Mouse (Mus musculus): ENCODE measurements around the gene Stx1a. TPM values are rescaled to one million over a fixed set of nuclear protein-coding genes. Genes with fewer than 3 reads are reported as not detected.
A peak's percentile ranks its signal among the peaks of the same experiment; 100 is the strongest.
"Not testable (repeated sequence)": the region's sequence is repeated elsewhere in the genome, so short reads cannot be mapped to it uniquely, and the experiment has no call there.

Stx1a gene
- polyA plus RNA-seq, 1 experiment from 2014 or later = 13.8 TPM

GRCm38 (mm10) chr5:135053356-135053755 is 30.1 kb downstream of the Stx1a start:
- no peak overlapping the region for H3K27ac ChIP-seq (replicated peaks)
- H3K4me1 ChIP-seq = no peaks in the 10 kb centered on the region
- no peak for DNase-seq (ENCODE audit: low spot score)
- no peaks in the 10 kb centered on the region for H3K9me3 ChIP-seq
- no peak overlapping the region for H3K4me3 ChIP-seq
- peaks cover 98% of the 10 kb centered on the region for H3K36me3 ChIP-seq (replicated peaks)
- H3K27me3 ChIP-seq (replicated peaks; ENCODE audit: low read depth, poor library complexity, severe bottlenecking) = no peaks in the 10 kb centered on the region
- 90% methylated on average over 12 of the region's 12 CpGs for WGBS

- Histone ChIP-seq H3K9me3 (peaks cover 8% of the 10 kb centered on the region; the same call in 1 of the 2 replicates), H3K27ac (replicated peaks) (peak within 1 kb of the TSS; percentile 84), H3K4me3 (peak within 1 kb of the TSS; percentile 85), H3K27me3 (replicated peaks; ENCODE audit: low read depth, poor library complexity, severe bottlenecking) (no peaks in the 10 kb centered on the region), H3K4me1 (peaks cover 24% of the 10 kb centered on the region), H3K36me3 (replicated peaks) (peaks cover 69% of the 10 kb centered on the region)
- DNase-seq (ENCODE audit: low spot score) = peak; percentile 97
- WGBS = under 1% methylated on average over 52 of the region's 52 CpGs
Measured at GRCm38 (mm10) chr5:135063629-135064381, 40.5 kb downstream of the Stx1a start, which contains the start of gene Dnajc30. Gene Dnajc30, plus strand, starts transcription at chr5:135064202.

- Histone ChIP-seq H3K9me3 (peaks cover 8% of the 10 kb centered on the region; the same call in 1 of the 2 replicates), H3K36me3 (replicated peaks) (peaks cover 64% of the 10 kb centered on the region), H3K27me3 (replicated peaks; ENCODE audit: low read depth, poor library complexity, severe bottlenecking) (no peaks in the 10 kb centered on the region), H3K4me3 (peak overlapping the region; percentile 85), H3K27ac (replicated peaks) (peak overlapping the region; percentile 84), H3K4me1 (peaks cover 24% of the 10 kb centered on the region)
- no peak for DNase-seq (ENCODE audit: low spot score)
- under 1% methylated on average over 40 of the region's 40 CpGs for WGBS
Measured at GRCm38 (mm10) chr5:135064382-135064766, 41.1 kb downstream of the Stx1a start.

- Histone ChIP-seq H3K27ac (replicated peaks) (peak within 1 kb of the TSS; percentile 84), H3K4me1 (peaks cover 24% of the 10 kb centered on the region), H3K36me3 (replicated peaks) (peaks cover 58% of the 10 kb centered on the region), H3K4me3 (peak within 1 kb of the TSS; percentile 85)
- not testable (repeated sequence) for DNase-seq (ENCODE audit: low spot score); H3K9me3 ChIP-seq; H3K27me3 ChIP-seq (replicated peaks; ENCODE audit: low read depth, poor library complexity, severe bottlenecking)
- WGBS = 79% methylated on average over 9 of the region's 9 CpGs
Measured at GRCm38 (mm10) chr5:135064909-135065446, 41.7 kb downstream of the Stx1a start, which contains the start of gene Bud23. Gene Bud23, minus strand, starts transcription at chr5:135064959.

GRCm38 (mm10) chr5:135066008-135066407 is 42.7 kb downstream of the Stx1a start:
- Histone ChIP-seq H3K36me3 (replicated peaks) (peaks cover 52% of the 10 kb centered on the region), H3K9me3 (peaks cover 8% of the 10 kb centered on the region; the same call in 1 of the 2 replicates), H3K27ac (replicated peaks) (no peak overlapping the region), H3K4me3 (0 out of 2 replicates have a peak overlapping the region, but pooled peaks have one; percentile 0), H3K4me1 (peaks cover 24% of the 10 kb centered on the region), H3K27me3 (replicated peaks; ENCODE audit: low read depth, poor library complexity, severe bottlenecking) (no peaks in the 10 kb centered on the region)
- no peak for DNase-seq (ENCODE audit: low spot score)
- WGBS = 96% methylated on average over 3 of the region's 3 CpGs

- H3K9me3 ChIP-seq = peaks cover 8% of the 10 kb centered on the region; the same call in 1 of the 2 replicates
- WGBS = 90% methylated on average over 3 of the region's 3 CpGs
- peaks cover 27% of the 10 kb centered on the region for H3K4me1 ChIP-seq
- no peak overlapping the region for H3K27ac ChIP-seq (replicated peaks)
- H3K36me3 ChIP-seq (replicated peaks) = peaks cover 72% of the 10 kb centered on the region
- no peak for DNase-seq (ENCODE audit: low spot score)
- H3K4me3 ChIP-seq = no peak overlapping the region
- no peaks in the 10 kb centered on the region for H3K27me3 ChIP-seq (replicated peaks; ENCODE audit: low read depth, poor library complexity, severe bottlenecking)
Measured at GRCm38 (mm10) chr5:135070448-135070847, 47.2 kb downstream of the Stx1a start.

GRCm38 (mm10) chr5:135072061-135072460 is 48.8 kb downstream of the Stx1a start:
- Histone ChIP-seq H3K36me3 (replicated peaks) (peaks cover 67% of the 10 kb centered on the region), H3K27me3 (replicated peaks; ENCODE audit: low read depth, poor library complexity, severe bottlenecking) (no peaks in the 10 kb centered on the region), H3K4me1 (peaks cover 32% of the 10 kb centered on the region), H3K27ac (replicated peaks) (no peak overlapping the region), H3K4me3 (no peak overlapping the region), H3K9me3 (peaks cover 8% of the 10 kb centered on the region; the same call in 1 of the 2 replicates)
- DNase-seq (ENCODE audit: low spot score) = no peak
- 92% methylated on average over 2 of the region's 2 CpGs for WGBS

- H3K27ac ChIP-seq (replicated peaks) = no peak overlapping the region
- no peak for DNase-seq (ENCODE audit: low spot score)
- H3K9me3 ChIP-seq = peaks cover 8% of the 10 kb centered on the region; the same call in 1 of the 2 replicates
- 59% methylated on average over 6 of the region's 6 CpGs for WGBS
- H3K27me3 ChIP-seq (replicated peaks; ENCODE audit: low read depth, poor library complexity, severe bottlenecking) = no peaks in the 10 kb centered on the region
- H3K4me1 ChIP-seq = peaks cover 36% of the 10 kb centered on the region
- peak overlapping the region; percentile 34; the same call in 1 of the 2 replicates for H3K4me3 ChIP-seq
- H3K36me3 ChIP-seq (replicated peaks) = peaks cover 60% of the 10 kb centered on the region
Measured at GRCm38 (mm10) chr5:135072720-135073119, 49.4 kb downstream of the Stx1a start.

- H3K9me3 ChIP-seq = peaks cover under 1% of the 10 kb centered on the region; the same call in 1 of the 2 replicates
- peak overlapping the region; percentile 34 for H3K4me3 ChIP-seq
- H3K36me3 ChIP-seq (replicated peaks) = peaks cover 52% of the 10 kb centered on the region
- H3K27me3 ChIP-seq (replicated peaks; ENCODE audit: low read depth, poor library complexity, severe bottlenecking) = no peaks in the 10 kb centered on the region
- peaks cover 40% of the 10 kb centered on the region for H3K4me1 ChIP-seq
- H3K27ac ChIP-seq (replicated peaks) = peak overlapping the region; percentile 72
- 22% methylated on average over 26 of the region's 26 CpGs for WGBS
- peak; percentile 21 for DNase-seq (ENCODE audit: low spot score)
Measured at GRCm38 (mm10) chr5:135073349-135074150, 50.3 kb downstream of the Stx1a start.

- DNase-seq (ENCODE audit: low spot score) = no peak
- Histone ChIP-seq H3K9me3 (no peaks in the 10 kb centered on the region), H3K4me3 (no peak overlapping the region), H3K36me3 (replicated peaks) (peaks cover 49% of the 10 kb centered on the region), H3K27ac (replicated peaks) (no peak overlapping the region), H3K27me3 (replicated peaks; ENCODE audit: low read depth, poor library complexity, severe bottlenecking) (peaks cover 9% of the 10 kb centered on the region; the same call in 1 of the 2 replicates), H3K4me1 (peaks cover 42% of the 10 kb centered on the region)
- 67% methylated on average over 4 of the region's 4 CpGs for WGBS
Measured at GRCm38 (mm10) chr5:135075655-135076054, 52.4 kb downstream of the Stx1a start.

- DNase-seq (ENCODE audit: low spot score) = no peak
- peak overlapping the region; percentile 97 for H3K27ac ChIP-seq (replicated peaks)
- 88% methylated on average over 14 of the region's 14 CpGs for WGBS
- no peaks in the 10 kb centered on the region for H3K9me3 ChIP-seq
- H3K36me3 ChIP-seq (replicated peaks) = peaks cover 47% of the 10 kb centered on the region
- H3K27me3 ChIP-seq (replicated peaks; ENCODE audit: low read depth, poor library complexity, severe bottlenecking) = peaks cover 9% of the 10 kb centered on the region; the same call in 1 of the 2 replicates
- H3K4me1 ChIP-seq = peaks cover 42% of the 10 kb centered on the region
- H3K4me3 ChIP-seq = peak overlapping the region; percentile 92
Measured at GRCm38 (mm10) chr5:135076368-135076767, 53.1 kb downstream of the Stx1a start.

- Histone ChIP-seq H3K36me3 (replicated peaks) (peaks cover 44% of the 10 kb centered on the region), H3K4me3 (peak overlapping the region; percentile 92), H3K9me3 (no peaks in the 10 kb centered on the region), H3K4me1 (peaks cover 42% of the 10 kb centered on the region), H3K27me3 (replicated peaks; ENCODE audit: low read depth, poor library complexity, severe bottlenecking) (peaks cover 9% of the 10 kb centered on the region; the same call in 1 of the 2 replicates), H3K27ac (replicated peaks) (peak overlapping the region; percentile 97)
- peak; percentile 65 for DNase-seq (ENCODE audit: low spot score)
- WGBS = 28% methylated on average over 14 of the region's 14 CpGs
Measured at GRCm38 (mm10) chr5:135076931-135077505, 53.7 kb downstream of the Stx1a start.
